Mouse (Mus musculus): ENCODE results near the gene Rbm47.

Gene Rbm47

DNA sequence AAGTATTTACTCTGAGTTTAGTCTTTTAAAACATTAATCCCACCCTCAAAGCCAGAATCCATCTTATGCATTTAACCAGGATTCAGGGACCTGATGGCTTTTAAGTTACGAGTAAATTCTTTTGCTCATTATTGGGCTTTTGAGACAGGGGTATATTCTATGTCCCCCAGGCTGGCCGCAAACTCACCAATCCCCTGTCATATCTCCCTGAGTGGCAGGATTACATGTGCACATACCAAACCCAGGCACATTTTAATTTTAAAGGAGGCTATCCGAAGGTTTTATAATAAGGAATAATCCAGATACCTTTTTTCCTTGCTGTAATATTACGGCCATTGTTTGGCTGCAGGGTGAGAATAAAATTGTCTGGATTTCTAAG is 111.3 kb downstream of the Rbm47 start:
- no peak for DNase-seq

DNA sequence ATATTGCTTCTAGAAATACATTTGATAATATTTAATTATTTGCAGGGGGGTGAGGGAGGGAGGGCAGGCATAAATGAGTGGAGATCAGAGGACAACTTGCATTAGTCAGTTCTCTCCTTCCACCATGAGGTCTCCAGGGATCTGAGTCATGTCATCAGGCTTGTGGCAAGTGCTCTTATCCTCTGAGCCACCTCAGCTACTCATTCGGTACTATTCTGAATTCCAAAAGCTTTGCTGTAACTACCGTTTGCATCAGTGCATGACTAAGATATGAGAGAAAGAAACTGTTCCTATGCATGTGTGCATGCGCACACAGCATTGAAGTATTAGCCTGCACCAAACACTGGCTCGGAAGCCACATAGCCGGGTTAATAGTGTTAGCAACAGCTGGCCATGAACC is 114.1 kb downstream of the Rbm47 start:
- no peak for DNase-seq

DNA sequence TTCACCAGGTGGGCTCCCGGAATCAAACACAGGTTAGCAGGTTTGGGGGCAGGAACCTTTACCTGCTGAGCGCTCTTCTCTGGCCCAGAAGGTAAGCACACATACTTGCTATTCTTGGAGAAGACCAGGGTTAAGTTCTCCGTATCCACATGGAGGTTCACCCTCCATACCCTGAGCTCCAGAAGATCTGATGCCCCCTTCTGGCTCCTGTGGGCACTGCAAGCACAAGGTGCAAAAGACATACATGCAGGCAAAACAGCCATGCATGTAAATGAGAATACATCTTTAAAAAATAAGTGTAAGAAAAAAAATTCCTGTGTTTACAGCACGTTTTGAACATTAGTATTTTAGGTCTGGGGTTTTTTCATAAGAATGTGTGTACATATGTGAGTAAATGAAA is 116.2 kb downstream of the Rbm47 start:
- no peak for DNase-seq

DNA sequence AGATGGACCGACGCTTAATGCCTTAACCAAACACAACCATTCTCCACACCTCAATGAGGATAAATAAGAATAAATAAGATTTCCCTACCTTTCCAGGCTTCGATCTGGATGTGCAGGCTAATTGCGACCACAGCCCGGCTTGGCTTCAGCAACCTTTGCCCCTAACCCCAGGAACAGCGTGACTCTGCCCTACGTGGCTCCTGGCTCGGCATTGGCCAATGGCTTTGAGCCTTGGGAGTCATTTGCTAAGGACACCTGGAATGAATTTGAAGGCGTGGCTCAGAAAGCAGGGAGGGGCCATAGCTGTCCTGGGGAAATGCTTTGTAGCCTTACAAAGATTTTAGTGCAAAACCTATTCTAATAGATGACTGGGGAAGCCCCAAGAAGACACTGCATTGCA is 118.5 kb downstream of the Rbm47 start:
- DNase-seq, result no peak

DNA sequence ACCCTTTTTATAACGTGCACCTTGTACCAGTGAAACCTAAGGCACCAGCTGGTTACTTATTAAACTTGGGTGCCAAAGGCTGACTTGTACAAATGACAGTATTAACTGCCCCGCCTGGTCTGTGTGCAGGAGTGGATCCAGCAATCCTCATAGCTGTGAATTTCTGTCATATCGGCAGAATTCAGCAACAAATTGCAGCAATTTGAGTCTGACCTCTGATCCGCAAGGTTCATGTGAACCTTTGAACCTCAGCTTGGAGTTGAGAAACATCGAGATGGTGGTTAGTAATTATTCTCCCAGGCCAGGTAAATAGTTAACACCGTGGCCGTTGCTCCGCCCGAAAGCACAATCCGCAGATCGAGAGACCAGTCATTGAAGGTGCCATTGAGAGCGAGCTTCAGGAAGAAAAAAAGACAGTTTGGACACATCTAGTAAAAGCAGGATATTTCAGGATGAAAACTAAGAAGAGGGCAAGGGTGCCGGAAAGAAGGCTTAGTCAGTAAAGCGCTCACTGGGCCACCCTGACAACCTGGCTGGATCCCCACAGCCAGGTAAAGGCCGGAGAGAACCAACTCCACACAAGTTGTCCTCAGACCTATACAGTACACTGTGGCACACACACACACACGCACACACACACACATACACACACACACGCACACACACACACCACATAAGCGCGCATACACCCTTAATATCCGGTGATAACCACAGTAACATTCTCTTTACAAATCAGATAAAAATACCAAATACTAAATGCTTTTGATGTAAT is 120.0 kb downstream of the Rbm47 start:
- no peak for DNase-seq

DNA sequence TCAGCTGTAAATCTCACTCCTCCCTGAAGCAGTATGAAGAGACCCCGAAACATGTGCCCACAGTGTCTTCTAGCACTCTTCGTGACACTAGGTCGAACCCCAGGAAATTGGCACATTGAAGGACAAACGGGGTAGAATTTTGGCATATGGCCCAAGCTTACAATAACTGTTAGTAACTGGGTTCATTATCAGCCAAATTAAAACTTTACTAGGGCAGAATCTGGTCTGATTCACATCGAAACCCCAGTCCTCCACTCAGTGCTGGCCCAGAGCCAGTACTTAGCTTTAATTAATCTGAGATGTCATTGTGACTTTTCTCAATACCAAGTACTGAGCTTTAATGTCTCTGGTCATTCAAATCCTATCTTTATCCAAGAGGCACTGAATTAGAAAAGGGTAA is 122.1 kb downstream of the Rbm47 start:
- no peak for DNase-seq

DNA sequence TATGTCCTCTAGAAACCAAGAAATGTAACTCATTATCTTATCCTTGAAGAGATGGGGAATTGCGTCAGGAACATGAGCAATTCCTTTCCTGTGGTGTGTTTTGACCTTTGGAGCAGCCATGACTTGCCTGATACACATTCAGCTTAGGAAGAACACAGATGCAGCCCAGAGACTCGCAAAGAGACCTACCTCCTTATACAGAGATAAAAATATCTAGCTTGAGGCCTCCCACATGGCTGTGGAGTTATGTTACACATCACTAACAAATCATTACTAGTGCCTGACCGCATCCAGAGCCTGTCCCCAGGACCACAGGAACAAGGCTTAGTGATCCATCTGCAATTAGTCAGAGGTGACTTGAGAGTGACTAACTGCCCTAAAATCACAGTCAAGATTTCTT is 126.6 kb downstream of the Rbm47 start:
- DNase-seq, result no peak

DNA sequence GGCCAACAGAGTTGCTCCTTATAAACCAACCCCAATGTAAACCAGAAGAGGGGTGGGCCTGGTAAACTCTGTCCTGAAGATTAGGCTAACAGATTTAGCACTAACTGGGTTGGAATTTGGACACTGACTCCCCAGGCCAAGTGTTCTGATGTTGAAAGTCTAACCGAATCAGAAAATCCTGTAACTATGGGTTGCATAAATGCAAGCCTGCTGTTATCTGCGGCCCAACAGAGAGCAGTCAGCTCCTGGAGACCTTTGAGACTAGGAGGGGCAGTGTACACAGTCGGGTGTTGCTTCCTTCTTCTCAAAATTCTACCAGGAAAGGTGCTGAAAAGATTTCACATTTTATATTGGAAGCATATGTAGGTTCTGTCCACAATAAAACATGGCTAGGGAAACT is 129.0 kb downstream of the Rbm47 start:
- DNase-seq, result no peak

DNA sequence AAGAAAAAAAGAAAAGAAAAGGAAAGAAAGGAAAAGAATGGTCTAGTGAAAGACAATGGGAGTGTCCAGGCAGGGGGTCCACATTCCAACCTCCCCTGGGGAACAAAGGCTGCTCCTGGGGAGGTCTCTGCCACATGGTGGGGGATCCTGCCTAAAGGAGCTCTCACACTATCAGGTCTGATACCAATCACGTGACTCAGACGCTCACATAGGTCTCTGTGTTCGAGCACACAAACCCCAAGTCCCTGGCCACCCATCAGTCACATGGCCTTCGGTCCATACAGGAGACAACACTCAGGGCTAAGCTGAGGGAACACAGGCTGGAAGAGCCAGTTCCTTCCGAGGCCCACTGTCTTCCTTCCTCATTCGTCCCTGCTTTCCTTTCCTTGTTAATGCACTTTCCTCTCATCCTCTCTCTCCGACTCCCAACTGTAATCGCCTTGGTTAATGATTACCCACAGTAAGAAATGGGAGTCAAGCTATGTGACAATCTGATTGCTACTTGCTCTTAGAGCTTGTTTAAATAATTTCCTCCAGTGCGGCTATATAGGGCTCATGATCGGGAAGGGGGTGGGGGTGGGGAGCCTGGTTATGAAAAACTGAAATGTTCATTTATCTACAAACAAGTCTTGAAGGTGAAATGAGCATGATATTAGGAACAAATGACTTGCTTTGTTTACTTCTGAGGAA is 130.1 kb downstream of the Rbm47 start:
- DNase-seq, result no peak

DNA sequence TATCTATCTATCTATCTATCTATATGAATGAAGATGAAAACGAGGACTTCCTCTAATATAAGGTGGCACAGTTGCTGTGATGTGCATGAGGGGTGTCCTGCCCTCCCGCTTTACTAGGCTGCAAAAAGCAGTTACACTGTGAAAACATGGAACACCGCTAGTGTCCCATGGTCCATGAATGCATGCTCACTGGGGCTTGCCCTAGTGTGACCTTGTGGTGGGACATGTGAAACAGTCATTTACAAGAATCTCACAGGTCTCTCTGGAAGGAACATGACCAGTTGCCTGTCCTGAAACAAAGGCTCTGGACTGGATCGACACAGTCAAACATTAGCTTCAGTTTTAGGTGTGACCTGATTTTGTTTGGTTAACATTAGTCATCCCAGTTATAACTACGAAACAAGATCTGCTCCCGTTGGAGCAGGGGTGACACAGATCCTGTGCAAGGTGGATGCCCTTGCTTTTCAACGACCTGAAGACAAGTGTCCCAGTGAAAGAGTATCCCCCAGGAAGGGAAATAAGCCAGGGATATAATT is 132.1 kb downstream of the Rbm47 start:
- no peak for DNase-seq

DNA sequence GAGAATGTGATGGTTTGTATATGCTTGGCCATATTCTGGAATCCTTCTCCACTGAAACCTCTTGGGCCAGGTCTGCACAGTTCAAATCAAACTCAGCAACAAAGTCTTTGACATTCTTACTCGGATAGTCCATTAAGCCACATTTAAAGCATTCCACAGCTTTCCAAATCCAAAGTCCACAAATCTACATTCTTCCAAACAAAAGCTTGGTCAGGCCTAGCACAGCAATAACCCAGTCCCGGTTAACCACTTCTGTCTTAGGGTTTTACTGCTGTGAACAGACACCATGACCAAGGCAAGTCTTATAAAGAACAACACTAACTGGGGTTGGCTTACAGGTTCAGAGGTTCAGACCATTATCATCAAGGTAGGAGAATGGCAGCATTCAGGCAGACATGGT is 133.1 kb downstream of the Rbm47 start:
- no peak for DNase-seq

DNA sequence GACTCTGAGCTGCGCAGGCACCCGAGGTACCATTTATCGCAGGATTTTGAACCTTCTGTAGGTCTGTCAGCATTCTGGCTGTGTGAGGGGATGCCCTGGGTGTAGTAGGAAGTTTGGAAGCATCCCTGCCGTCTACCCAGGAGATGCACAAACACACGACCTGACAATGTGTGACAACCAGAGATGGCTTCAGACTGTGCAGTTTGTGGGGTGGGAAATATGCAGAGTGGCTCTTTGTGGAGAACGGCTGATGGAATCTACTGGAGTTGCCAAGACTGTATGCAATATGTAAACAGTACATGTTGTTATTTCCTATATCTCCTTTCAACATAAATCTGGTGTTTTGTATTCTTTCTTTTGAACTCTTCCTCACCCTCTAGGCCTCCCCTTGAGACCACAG is 135.9 kb downstream of the Rbm47 start:
- DNase-seq, result no peak

DNA sequence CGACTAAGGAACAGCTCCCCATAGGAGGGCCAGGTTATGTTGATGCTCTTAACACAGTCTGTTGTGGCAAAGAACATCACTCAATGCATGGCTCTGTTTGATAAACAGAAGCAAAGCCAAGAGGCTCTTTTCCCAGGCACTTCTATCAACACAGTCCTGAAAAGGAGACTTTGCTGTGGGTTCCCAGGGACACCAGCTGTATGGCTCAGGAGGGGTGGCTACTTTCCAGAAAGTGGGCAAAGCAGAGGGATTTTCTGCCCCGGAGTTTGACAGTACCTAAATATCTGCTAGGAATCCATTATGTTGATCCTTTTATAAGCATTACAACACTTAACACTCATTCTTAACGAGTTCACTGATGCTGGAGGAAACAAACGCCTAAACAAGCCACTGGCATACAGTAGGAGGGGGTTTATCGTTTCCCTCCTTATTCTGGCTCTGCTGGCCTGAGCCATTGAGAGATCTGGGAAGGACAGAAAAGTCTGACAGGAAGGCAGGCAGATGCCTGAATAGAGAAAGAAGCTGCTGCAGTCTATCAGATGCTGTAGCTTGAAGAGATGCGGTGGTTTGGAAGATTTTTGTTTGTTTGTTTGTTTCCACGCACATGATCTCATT is 136.4 kb downstream of the Rbm47 start:
- no peak for DNase-seq

DNA sequence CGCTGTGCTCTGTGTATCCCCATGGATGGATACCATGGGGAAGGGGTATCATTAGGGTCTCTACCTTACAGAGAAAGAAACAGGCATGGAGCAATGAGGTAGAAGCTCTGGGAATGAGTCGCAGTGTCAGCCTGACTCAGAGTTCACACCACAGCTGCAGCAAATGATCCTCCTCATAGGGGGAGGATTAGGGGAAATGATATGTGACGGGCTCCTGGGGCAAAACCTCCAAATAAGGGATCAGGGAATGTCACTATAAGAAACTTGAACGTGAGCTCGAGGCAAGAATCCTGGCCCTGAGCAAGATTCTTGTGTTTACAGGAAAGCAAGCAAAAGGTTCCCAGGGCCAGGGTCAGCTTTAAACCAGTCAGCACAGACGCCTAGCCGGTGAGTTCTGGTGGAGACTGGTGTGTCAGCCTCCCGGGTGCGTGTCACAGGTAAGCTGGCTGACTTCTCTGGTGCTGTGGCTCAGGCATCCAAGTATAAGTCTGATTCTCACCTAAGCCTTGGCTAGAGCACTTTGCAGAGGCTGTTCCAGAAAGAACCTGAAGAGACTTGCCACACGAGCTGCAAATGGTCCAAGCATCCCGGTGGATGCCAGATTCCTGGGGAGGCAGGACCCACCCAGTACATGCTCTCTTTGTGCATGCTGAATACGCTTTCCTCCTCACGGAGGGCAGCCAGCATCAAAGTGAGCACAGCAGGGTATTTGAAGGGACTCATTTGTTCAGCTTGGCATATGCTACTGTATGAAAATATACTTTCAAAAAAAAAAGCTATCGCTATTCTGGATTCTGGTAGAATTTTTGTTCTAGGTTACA is 138.3 kb downstream of the Rbm47 start:
- no peak for DNase-seq

DNA sequence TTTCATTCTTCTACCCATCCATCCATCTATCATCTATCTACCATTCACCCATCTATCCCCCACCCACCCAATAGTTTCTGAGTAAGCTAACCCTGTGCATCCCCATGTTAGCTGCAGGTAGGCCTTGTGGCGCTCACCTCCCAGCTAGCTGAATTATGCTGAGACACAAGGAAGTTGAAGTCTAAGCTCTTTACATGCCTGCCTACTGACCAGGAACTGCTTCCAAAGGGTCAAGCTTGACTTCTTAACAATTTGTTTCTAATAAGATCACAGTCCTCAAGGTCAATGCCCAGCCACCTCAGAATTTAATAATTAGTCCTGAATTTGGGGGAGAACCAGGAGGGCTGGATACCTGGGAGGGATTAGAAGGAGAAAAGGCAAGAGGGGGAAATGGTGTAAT is 140.1 kb downstream of the Rbm47 start:
- DNase-seq, result no peak

DNA sequence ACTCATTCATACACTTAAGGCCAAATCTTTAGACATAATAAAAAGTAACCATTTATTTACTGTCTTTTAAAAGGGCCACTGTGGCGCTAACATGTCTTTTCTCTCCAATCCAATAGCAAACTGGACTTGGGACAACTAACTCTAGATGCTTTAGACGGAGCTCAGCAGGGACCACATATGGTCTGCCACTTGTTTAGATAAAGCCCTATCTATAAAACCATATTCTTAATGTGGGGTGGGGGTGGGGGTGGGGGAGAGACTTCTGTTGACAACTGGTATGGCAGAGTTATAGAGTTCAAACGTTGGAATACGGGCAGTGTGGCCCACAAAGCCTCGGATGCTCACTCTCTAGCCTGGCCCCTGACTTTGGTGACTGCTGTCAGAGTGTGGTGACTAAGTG is 141.2 kb downstream of the Rbm47 start:
- DNase-seq, result no peak

DNA sequence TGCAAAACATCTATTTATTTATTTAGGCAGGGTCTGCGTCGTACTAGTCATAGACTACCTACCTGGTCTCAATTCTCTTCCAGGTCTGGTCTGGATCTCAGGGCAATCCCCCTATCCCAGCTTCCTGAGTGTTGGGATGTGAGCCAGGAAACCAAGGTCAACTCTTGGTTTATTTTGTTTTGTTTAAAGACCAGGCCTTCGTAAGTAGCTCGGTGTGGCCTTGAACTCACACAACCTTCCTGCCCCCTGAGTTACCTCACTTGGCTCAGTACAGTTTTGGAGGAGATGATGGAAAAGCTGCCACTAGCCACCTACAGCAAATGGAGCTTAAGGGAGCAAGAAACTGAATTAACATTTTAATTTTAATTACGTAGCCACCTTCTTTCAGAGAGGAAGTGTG is 144.7 kb downstream of the Rbm47 start:
- DNase-seq, result no peak

DNA sequence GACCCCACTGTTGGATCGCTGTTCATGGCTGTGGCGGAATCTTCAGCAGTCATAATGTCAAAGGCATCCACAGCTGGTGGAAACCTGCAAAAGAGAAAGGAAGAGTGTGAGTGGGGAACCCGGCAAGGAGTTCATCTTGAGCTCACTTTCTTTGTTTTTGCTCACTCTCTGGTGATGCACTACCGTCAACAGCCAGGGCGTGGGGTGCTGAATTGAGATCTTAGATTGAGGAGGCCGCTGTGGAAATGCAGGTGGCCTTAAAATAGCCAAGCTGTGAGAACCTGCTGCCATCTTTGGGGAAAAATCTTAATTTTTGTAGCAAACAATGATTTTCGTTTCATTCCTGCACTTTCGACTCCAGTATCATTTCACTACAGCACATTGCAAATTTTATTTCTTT is 145.7 kb downstream of the Rbm47 start:
- no peak for DNase-seq

DNA sequence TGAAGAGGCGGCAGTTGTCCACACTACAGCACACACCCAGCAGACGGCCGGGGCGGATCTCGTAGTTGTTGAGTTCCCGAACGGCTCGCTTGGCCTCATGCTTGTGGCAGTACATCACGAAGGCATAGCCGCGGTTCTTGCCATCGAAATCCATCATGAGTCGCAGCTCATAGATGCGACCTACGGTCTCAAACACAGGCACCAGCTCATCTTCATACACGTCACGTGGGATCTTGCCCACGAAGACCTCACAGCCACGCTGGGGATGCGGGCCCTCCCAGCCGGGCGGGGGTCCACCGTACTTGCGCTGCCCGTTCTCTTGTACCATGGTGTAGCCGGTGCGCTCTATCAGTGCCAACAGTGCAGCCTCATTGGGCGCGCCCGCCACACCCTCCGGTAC is 146.1 kb downstream of the Rbm47 start:
- no peak for DNase-seq

DNA sequence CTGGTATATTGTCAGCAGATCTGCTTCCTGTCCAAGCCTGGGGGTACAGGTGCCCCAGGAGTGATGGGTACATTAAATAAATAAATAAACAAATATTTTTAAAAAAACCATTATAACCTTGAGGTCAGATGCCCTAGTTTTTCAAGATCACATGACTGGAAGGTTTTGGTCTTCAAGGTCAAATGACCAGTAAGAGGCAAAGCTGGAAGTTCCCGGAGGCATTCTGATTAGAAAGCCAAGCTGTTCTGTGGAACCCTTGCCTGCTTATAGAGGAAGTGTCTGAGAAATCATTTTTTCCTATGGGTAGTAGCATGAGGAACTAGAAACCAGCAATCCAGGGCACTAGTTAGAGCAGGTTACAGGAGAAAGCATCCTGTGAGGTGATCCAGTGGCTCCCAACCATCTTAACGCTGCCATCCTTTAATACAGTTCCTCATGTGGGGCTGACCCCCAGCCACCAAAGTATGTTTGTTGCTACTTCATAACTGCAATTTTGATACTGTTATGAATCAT is 157.4 kb downstream of the Rbm47 start:
- no peak for DNase-seq

DNA sequence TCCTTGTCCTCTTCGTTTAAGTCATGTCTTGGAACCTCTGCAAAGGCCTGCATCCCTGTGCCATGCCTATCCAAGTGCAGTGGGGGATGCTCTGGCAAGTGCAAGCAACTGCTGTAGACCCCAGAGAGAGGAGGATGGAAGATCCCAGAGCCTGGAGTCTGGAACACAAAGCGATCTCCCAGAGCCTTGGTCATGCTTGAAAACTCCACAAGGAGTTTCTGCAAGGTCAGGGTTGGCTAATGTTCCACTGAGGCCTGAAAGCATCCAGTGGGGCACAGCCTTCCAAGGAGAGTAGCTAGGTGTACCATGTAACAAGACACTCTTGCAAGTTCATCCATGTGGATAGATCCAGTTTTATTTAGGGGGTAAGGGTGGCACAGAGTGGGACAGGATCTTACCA is 158.5 kb downstream of the Rbm47 start:
- no peak for DNase-seq

DNA sequence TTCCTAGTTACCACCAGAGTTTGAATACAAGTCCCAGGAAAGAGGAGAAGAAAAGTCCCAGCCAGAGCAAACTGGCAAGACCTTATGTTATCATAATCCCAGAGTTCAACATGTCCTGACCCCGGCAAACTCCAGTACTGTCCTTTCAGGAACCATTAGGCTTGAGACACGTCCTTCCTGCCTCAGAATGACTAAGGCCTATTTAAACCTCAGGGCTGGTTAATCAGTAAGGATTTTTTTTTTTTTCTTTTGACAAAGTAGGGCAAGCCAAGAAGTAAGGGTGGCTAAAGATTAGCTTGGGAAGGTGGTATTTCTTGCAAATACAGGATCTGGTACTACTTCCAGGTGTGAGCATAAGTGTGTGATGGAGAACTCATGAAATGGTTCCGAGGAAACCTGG is 158.9 kb downstream of the Rbm47 start:
- DNase-seq, result no peak

All from right cerebral cortex, postnatal 14 days (tissue).